Comparison of ENCODE assay signal across 25 mouse cellular contexts in the genomic region with DNA sequence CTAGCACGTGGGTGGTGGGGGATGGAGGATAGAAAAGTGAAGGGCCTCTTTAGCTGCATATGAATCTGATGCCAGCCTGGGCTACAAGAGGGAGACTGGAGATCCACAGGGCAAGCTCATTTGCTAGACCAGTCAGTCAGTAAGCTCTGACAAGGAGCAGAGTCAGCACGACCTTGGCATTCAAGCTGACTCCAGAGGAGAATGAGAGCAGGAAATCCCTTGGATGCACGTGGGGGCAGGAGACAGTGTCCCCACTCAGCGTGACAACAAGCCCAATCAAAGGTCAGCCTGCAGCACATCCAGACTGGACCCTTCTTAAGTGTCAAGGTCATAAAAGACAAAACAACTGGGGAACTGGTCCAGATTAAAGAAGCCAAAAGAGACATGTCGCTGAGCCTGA. TPM values are rescaled to one million over a fixed set of nuclear protein-coding genes. Genes with fewer than 3 reads are reported as not detected.
A peak's percentile ranks its signal among the peaks of the same experiment; 100 is the strongest.
DNase-seq lines count a peak whose midpoint lies in the region; ATAC-seq and TF ChIP-seq lines count a peak whose summit lies in the region.
"Had no signal": no experiment of that assay in that cellular context is flagged by ENCODE, and none has a peak within 500 bp of the region (broad histone marks: within the 10 kb centered on the region; RNA-seq: fewer than 3 reads in every experiment).

No protein-coding gene starts in this region.

- no peak overlapping the region for H3K9ac ChIP-seq in midbrain, embryonic 11.5 days (ENCODE audit: low read length)
- no peak overlapping the region for H3K9ac ChIP-seq in midbrain, postnatal 0 days (replicated peaks; ENCODE audit: low read length, poor library complexity, severe bottlenecking)
- H3K9ac ChIP-seq: embryonic facial prominence, embryonic 12.5 days; embryonic facial prominence, embryonic 15.5 days; forebrain, postnatal 0 days; hindbrain, embryonic 12.5 days; hindbrain, embryonic 15.5 days had no signal

- TF ChIP-seq CTCF in kidney, adult 2 months (conservative IDR thresholded peaks at IDR 0.05; ENCODE audit: insufficient read depth, insufficient read length, low read depth, low read length), result no peak
- no peak for TF ChIP-seq CTCF in midbrain, postnatal 0 days (IDR thresholded peaks at IDR 0.05)

- no peaks in the 10 kb centered on the region for H3K9me3 ChIP-seq in midbrain, embryonic 11.5 days (ENCODE audit: control insufficient read depth, low read length)
- no peaks in the 10 kb centered on the region for H3K9me3 ChIP-seq in midbrain, postnatal 0 days (ENCODE audit: low read length)
- H3K9me3 ChIP-seq: embryonic facial prominence, embryonic 12.5 days; embryonic facial prominence, embryonic 15.5 days; hindbrain, embryonic 12.5 days; hindbrain, embryonic 15.5 days had no signal

- H3K4me2 ChIP-seq in midbrain, embryonic 11.5 days, result no peak overlapping the region
- no peak overlapping the region for H3K4me2 ChIP-seq in midbrain, postnatal 0 days (ENCODE audit: low read depth, low read length, poor library complexity, severe bottlenecking)
- H3K4me2 ChIP-seq: embryonic facial prominence, embryonic 12.5 days; embryonic facial prominence, embryonic 15.5 days; heart, embryonic 11.5 days; hindbrain, embryonic 12.5 days; hindbrain, embryonic 15.5 days had no signal

- WGBS in kidney, adult 2 months, result 53% methylated on average over 5 of the region's 5 CpGs
- 67% methylated on average over 5 of the region's 5 CpGs for WGBS in midbrain, embryonic 11.5 days
- WGBS in midbrain, postnatal 0 days, result 63% methylated on average over 5 of the region's 5 CpGs

- no peak overlapping the region for H3K27ac ChIP-seq in kidney, adult 2 months (ENCODE audit: insufficient read depth, low read depth, low read length)
- no peak overlapping the region for H3K27ac ChIP-seq in midbrain, embryonic 11.5 days (ENCODE audit: low read depth, low read length)
- H3K27ac ChIP-seq in midbrain, postnatal 0 days (ENCODE audit: low read depth, low read length), result no peak overlapping the region
- H3K27ac ChIP-seq: embryonic facial prominence, embryonic 12.5 days; embryonic facial prominence, embryonic 15.5 days; gastrocnemius, adult 2 months; hindbrain, embryonic 12.5 days; hindbrain, embryonic 15.5 days had no signal

- H3K4me3 ChIP-seq in kidney, adult 2 months (ENCODE audit: insufficient read depth, low read depth, low read length), result no peak overlapping the region
- H3K4me3 ChIP-seq in midbrain, embryonic 11.5 days (ENCODE audit: low read depth, low read length), result no peak overlapping the region
- no peak overlapping the region for H3K4me3 ChIP-seq in midbrain, postnatal 0 days (ENCODE audit: low read depth, low read length)
- H3K4me3 ChIP-seq: embryonic facial prominence, embryonic 12.5 days; embryonic facial prominence, embryonic 15.5 days; gastrocnemius, adult 2 months; hindbrain, embryonic 12.5 days; hindbrain, embryonic 15.5 days had no signal

- H3K27me3 ChIP-seq in kidney, adult 2 months (replicated peaks; ENCODE audit: control insufficient read depth, insufficient read depth, low read length), result no peaks in the 10 kb centered on the region
- H3K27me3 ChIP-seq in midbrain, embryonic 11.5 days (ENCODE audit: control insufficient read depth, insufficient read depth, low read length), result no peaks in the 10 kb centered on the region
- H3K27me3 ChIP-seq in midbrain, postnatal 0 days (ENCODE audit: insufficient read depth, low read length), result no peaks in the 10 kb centered on the region

- peak; percentile 13 for DNase-seq in kidney, adult 2 months
- DNase-seq in kidney, postnatal 25 days, result no peak
- DNase-seq in midbrain, embryonic 11.5 days (ENCODE audit: low spot score, missing footprints), result peak; percentile 37
- no peak for DNase-seq in midbrain, postnatal 0 days (ENCODE audit: low spot score)
- peak; percentile 54 for DNase-seq in adrenal gland, postnatal 14 days
- DNase-seq in right cerebral cortex, postnatal 10 days (ENCODE audit: low spot score in 2 of 2), result no peak
- DNase-seq in thymus, adult 18-20 months, result no peak
- DNase-seq: cerebellum, adult 11 months; cerebellum, adult 2 months; cerebellum, adult 9-11 months; cerebellum, postnatal 25 days; forebrain, postnatal 0 days; gastrocnemius, adult 2 months; gastrocnemius, postnatal 14 days; heart, adult 11 months had no signal

- ATAC-seq in midbrain, embryonic 11.5 days (ENCODE audit: low FRiP score), result no peak
- no peak for ATAC-seq in midbrain, postnatal 0 days (ENCODE audit: low FRiP score)
- ATAC-seq: activated CD4-positive, CD25-positive, alpha-beta regulatory T cell, adult 4 months; CD4-positive, CD25-positive, alpha-beta regulatory T cell, adult 4 months; forebrain, embryonic 14.5 days; forebrain, postnatal 0 days had no signal

- TF ChIP-seq POLR2A in kidney, adult 2 months (IDR thresholded peaks at IDR 0.05; ENCODE audit: low read depth, low read length), result no peak

- peaks cover 20% of the 10 kb centered on the region for H3K4me1 ChIP-seq in kidney, adult 2 months (ENCODE audit: control insufficient read depth, insufficient read depth, low read length)
- no peaks in the 10 kb centered on the region; the same call in none of the 2 replicates for H3K4me1 ChIP-seq in midbrain, embryonic 11.5 days (ENCODE audit: control insufficient read depth, insufficient read depth, low read length)
- no peaks in the 10 kb centered on the region for H3K4me1 ChIP-seq in midbrain, postnatal 0 days (ENCODE audit: insufficient read depth, low read length)
- H3K4me1 ChIP-seq: embryonic facial prominence, embryonic 15.5 days had no signal

- no peaks in the 10 kb centered on the region for H3K36me3 ChIP-seq in kidney, adult 2 months (ENCODE audit: control insufficient read depth, insufficient read depth, low read length)
- H3K36me3 ChIP-seq in midbrain, embryonic 11.5 days (ENCODE audit: control insufficient read depth, insufficient read depth, low read length), result no peaks in the 10 kb centered on the region
- H3K36me3 ChIP-seq in midbrain, postnatal 0 days (ENCODE audit: insufficient read depth, low read length), result no peaks in the 10 kb centered on the region
- H3K36me3 ChIP-seq: embryonic facial prominence, embryonic 12.5 days; embryonic facial prominence, embryonic 15.5 days; hindbrain, embryonic 12.5 days; hindbrain, embryonic 15.5 days had no signal

RNA-seq across cellular contexts. Expression of gene Fam81a, which starts 7.6 kb away (rescaled TPM):
- 11.1 and 12.4 TPM in 2 replicates for polyA plus RNA-seq in kidney, adult 2 months (2012; rRNA removed)
- polyA plus RNA-seq in midbrain, embryonic 11.5 days (2014; fragmentation: Nextera tagmentation; extraction: Ambion mirVana), result 4.7 TPM in 2 replicates
- total RNA-seq in midbrain, postnatal 0 days (2014; rRNA removed), result 8.5 and 10.7 TPM in 2 replicates
- polyA plus RNA-seq in midbrain, postnatal 0 days (2015; fragmentation: Nextera tagmentation; extraction: Ambion mirVana), result 9.8 and 11.8 TPM in 2 replicates
- total RNA-seq in adrenal gland, postnatal 14 days (2021), result 3.4 and 3.5 TPM in 2 replicates
- total RNA-seq: common myeloid progenitor, adult 5-6 weeks; hematopoietic stem cell, adult 5-6 weeks had no signal

Comparison
In these comparisons a context has a peak if more than half of its experiments do, and no peak if none do; other contexts are left out.
1. DNase-seq: peak in kidney, adult 2 months (single experiment), midbrain, embryonic 11.5 days (single experiment) and adrenal gland, postnatal 14 days (single experiment); none in kidney, postnatal 25 days (0 of 2), midbrain, postnatal 0 days (single experiment), right cerebral cortex, postnatal 10 days (0 of 2) and thymus, adult 18-20 months (0 of 2).